Mouse (Mus musculus) liver, postnatal 0 days (tissue): ENCODE data around the gene Cwc22.

ENCODE experiments used
- CTCF ChIP-seq: sonication (generic); IDR thresholded peaks from 2 replicates; pipeline ENCODE4 v1.5.1; 2016; ENCODE audit warnings: antibody characterized with exemption, low read depth
- EP300 ChIP-seq: IDR thresholded peaks from 2 replicates; pipeline ENCODE4 v1.6.1; 2016; ENCODE audit warnings: antibody characterized with exemption, low read depth, mild to moderate bottlenecking

DNA sequence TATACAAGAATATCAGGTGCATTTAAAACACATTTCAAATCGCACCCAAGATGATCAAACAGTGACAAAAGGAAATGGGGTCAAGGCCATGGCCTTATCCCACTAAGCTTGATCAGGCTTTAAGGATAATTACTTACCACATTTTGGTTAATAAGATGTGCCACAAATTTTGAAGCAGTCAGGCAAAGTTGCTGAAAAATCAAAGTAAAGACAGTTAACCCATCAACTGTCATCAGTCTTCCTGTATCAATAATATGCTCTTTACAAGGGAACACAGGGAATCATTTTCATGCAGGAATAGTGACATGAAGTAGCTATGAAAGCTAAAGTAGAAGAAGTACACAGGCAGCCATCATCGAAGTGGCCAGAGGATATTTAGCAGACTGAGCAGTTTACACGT is 22.2 kb downstream of the Cwc22 start:
- TF ChIP-seq CTCF (no peak), EP300 (no peak)
